Mouse (Mus musculus) thymus, adult 2 months (tissue): Measurements from ENCODE around the gene Gltp. TPM values are rescaled to one million over a fixed set of nuclear protein-coding genes. Genes with fewer than 3 reads are reported as not detected.

Source experiments
- DNase-seq: peaks from one replicate; pipeline ENCODE4 v3.0.0; 2021
- H3K27ac ChIP-seq: fragments of 200-500 bp; 2 replicates; pipeline ENCODE4 v1.5.1; 2012; ENCODE audit warnings: low read length, control low read depth; ENCODE audit not compliant: control insufficient read depth, insufficient read depth
- H3K27me3 ChIP-seq: fragments of 200-500 bp; 2 replicates; pipeline ENCODE4 v1.6.1; 2012; ENCODE audit warnings: mild to moderate bottlenecking, low read length, moderate library complexity, mixed read lengths; ENCODE audit not compliant: control insufficient read depth, insufficient read depth
- H3K36me3 ChIP-seq: fragments of 200-500 bp; 2 replicates; pipeline ENCODE4 v1.6.1; 2012; ENCODE audit warnings: mild to moderate bottlenecking, low read length, moderate library complexity; ENCODE audit not compliant: control insufficient read depth, insufficient read depth
- H3K4me1 ChIP-seq: fragments of 200-500 bp; replicated peaks from 2 replicates; pipeline ENCODE4 v1.6.1; 2012; ENCODE audit warnings: low read length; ENCODE audit not compliant: control insufficient read depth, insufficient read depth
- H3K4me3 ChIP-seq: fragments of 200-500 bp; 2 replicates; pipeline ENCODE4 v1.5.1; 2012; ENCODE audit warnings: mild to moderate bottlenecking, low read length, control low read depth, moderate library complexity; ENCODE audit not compliant: control insufficient read depth, insufficient read depth
- CTCF ChIP-seq: fragments of 200-500 bp; IDR thresholded peaks from 2 replicates; pipeline ENCODE4 v1.5.1; 2012; ENCODE audit warnings: mild to moderate bottlenecking, control low read depth, low read length, moderate library complexity, borderline replicate concordance; ENCODE audit not compliant: control insufficient read depth, poor library complexity, insufficient read depth; ENCODE audit errors: extremely low read depth
- POLR2A ChIP-seq: fragments of 200-500 bp; IDR thresholded peaks from 2 replicates; pipeline ENCODE4 v1.6.1; 2012; ENCODE audit warnings: mild to moderate bottlenecking, low read length, control low read depth, moderate library complexity; ENCODE audit not compliant: control insufficient read depth, poor library complexity, insufficient read depth; ENCODE audit errors: extremely low read depth
- WGBS: fragments of 180-500 bp; shearing (Covaris S2); methylation state at CpG from one replicate; pipeline ENCODE4 v1.1.7; 2018; 5-methylcytosine and 5-hydroxymethylcytosine counted together
- polyA plus RNA-seq: library from polyadenylated mRNA; depleted of rRNA; stranded (reverse); fragments of >200 nt; gene quantifications from 2 replicates; pipeline ENCODE4 v1.2.3, GENCODE M21; 2012

The Gltp gene
- polyA plus RNA-seq, 1 experiment, result 237 TPM

DNA sequence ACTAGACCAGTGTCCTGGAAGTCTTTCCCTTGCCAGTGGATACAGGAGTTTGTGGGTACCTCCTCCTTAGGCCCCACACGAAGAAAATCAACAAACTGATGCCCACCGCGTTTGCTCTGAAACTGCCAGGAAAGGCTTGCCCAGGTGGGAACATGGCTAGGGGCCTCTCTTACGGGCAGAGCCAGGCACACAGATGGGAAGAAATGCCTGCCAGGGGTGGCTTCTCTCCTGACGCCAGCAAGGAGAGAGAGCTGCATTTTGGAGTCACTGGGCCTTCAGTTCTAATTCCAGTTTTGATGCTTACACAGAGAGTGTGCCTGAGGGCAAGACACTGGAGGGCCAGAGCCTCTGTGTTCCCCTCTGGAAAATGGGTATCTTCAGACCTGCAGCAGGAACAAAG is 44.9 kb downstream of the Gltp start:
- TF ChIP-seq CTCF (no peak), POLR2A (no peak)
- 92% methylated on average over 5 of the region's 5 CpGs for WGBS
- Histone ChIP-seq H3K4me1 (peaks cover under 1% of the 10 kb centered on the region; the same call in 1 of the 2 replicates), H3K4me3 (no peak overlapping the region), H3K36me3 (no peaks in the 10 kb centered on the region), H3K27ac (no peak overlapping the region), H3K27me3 (no peaks in the 10 kb centered on the region)
- DNase-seq, result no peak

GRCm38 (mm10) chr5:114644918-114645317 is 45.9 kb downstream of the Gltp start:
- Histone ChIP-seq H3K36me3 (no peaks in the 10 kb centered on the region), H3K4me1 (no peaks in the 10 kb centered on the region; the same call in 1 of the 2 replicates), H3K27ac (no peak overlapping the region), H3K27me3 (no peaks in the 10 kb centered on the region), H3K4me3 (no peak overlapping the region)
- WGBS, result 30% methylated on average over 6 of the region's 6 CpGs
- TF ChIP-seq CTCF, result no peak
- no peak for DNase-seq

- no peak for DNase-seq
- WGBS, result 89% methylated on average over 10 of the region's 10 CpGs
- Histone ChIP-seq H3K4me3 (no peak overlapping the region), H3K27me3 (no peaks in the 10 kb centered on the region), H3K27ac (no peak overlapping the region), H3K36me3 (no peaks in the 10 kb centered on the region), H3K4me1 (peaks cover 2% of the 10 kb centered on the region; the same call in 1 of the 2 replicates)
- TF ChIP-seq CTCF (no peak), POLR2A (no peak)
These were observed 50.0 kb downstream of the Gltp start for GRCm38 (mm10) chr5:114640809-114641208.

GRCm38 (mm10) chr5:114639645-114639957 is 51.2 kb downstream of the Gltp start:
- Histone ChIP-seq H3K27me3 (no peaks in the 10 kb centered on the region), H3K4me1 (peaks cover 2% of the 10 kb centered on the region; the same call in 1 of the 2 replicates), H3K27ac (no peak overlapping the region), H3K4me3 (no peak overlapping the region), H3K36me3 (no peaks in the 10 kb centered on the region)
- TF ChIP-seq POLR2A (no peak), CTCF (no peak)
- WGBS, result 30% methylated on average over 7 of the region's 7 CpGs
- DNase-seq, result no peak

DNA sequence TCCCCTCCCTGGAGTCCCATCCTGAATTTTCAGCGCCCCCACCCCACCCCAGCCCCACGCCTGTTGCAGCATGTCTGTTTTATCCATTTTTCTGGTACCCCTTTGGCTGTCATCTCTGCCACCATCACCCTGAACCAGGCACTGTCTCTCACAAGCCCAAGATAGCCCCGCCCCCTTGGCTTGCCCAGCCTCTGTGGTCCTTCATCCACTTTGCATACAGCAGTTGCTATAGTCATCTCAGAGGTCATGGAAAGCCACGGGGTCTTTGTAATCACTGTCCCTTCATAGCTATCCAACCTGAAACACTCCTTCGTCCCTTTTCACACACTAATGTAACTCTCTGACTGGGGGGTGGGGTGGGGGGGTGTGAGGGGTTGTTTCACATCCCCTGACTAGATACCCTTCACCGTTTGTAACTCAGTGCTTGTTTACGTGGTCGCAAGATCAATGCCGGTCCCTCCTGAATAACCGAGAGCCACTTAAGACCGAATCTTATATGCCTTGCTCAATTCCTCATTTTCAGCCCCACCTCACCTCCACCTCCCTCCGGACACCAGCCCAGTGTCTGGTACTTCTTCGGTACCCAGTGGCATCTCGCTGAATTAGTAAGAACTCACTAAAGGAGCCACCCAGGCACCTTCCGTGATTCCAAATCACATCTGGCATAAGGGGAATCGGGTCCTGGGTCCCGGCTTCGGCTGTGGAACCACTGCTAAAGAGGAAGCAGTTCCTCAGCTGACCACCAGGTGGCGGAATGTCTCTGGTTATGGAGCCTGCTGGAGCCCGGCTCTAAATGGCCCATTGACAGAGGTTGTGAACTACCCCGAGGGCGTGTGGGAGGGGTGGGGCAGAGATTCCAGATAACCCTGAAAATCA is 51.8 kb downstream of the Gltp start:
- Histone ChIP-seq H3K4me1 (peaks cover 2% of the 10 kb centered on the region; the same call in 1 of the 2 replicates), H3K36me3 (no peaks in the 10 kb centered on the region), H3K4me3 (no peak overlapping the region), H3K27ac (no peak overlapping the region), H3K27me3 (no peaks in the 10 kb centered on the region)
- TF ChIP-seq CTCF (peak; percentile 98), POLR2A (no peak)
- 11% methylated on average over 22 of the region's 22 CpGs for WGBS
- DNase-seq, result peak; percentile 87

GRCm38 (mm10) chr5:114636091-114636490 is 54.7 kb downstream of the Gltp start:
- WGBS, result 90% methylated on average over 25 of the region's 25 CpGs
- Histone ChIP-seq H3K4me3 (no peak overlapping the region), H3K36me3 (no peaks in the 10 kb centered on the region), H3K4me1 (peaks cover 2% of the 10 kb centered on the region; the same call in 1 of the 2 replicates), H3K27ac (no peak overlapping the region), H3K27me3 (no peaks in the 10 kb centered on the region)
- no peak for TF ChIP-seq CTCF
- no peak for TF ChIP-seq POLR2A
- no peak for DNase-seq
